Comparison of ENCODE assay signal across 16 mouse cellular contexts in the genomic region with DNA sequence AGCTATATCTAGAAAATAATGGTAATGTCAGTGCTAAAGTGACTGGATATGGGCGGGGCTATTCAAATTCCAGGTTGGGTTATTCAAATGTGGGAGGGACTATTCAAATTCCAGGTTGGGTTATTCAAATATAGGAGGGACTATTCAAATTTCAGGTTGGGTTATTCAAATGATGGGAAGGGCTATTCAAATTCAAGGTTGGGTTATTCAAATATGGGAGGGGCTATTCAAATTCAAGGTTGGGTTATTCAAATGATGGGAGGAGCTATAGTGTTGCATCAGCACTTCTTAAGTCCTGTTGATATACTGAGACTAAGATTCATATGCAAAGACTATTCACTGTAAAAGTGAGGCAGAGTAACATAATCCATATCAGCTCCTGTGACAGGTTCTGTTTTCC.
DNase-seq lines count a peak whose midpoint lies in the region; ATAC-seq and TF ChIP-seq lines count a peak whose summit lies in the region.
"Had no signal": no experiment of that assay in that cellular context is flagged by ENCODE, and none has a peak within 500 bp of the region (broad histone marks: within the 10 kb centered on the region; RNA-seq: fewer than 3 reads in every experiment).

No protein-coding gene starts in this region.

- no peak overlapping the region for H3K4me2 ChIP-seq in midbrain, embryonic 11.5 days
- no peak overlapping the region for H3K4me2 ChIP-seq in midbrain, embryonic 15.5 days
- H3K4me2 ChIP-seq in liver, embryonic 12.5 days: no peak overlapping the region
- no peak overlapping the region for H3K4me2 ChIP-seq in stomach, postnatal 0 days (replicated peaks; ENCODE audit: low read depth)
- no peak overlapping the region for H3K4me2 ChIP-seq in kidney, embryonic 15.5 days
- H3K4me2 ChIP-seq: embryonic facial prominence, embryonic 12.5 days; limb, embryonic 13.5 days; midbrain, embryonic 13.5 days had no signal

- no peaks in the 10 kb centered on the region for H3K27me3 ChIP-seq in midbrain, embryonic 11.5 days (ENCODE audit: control insufficient read depth, insufficient read depth, low read length)
- H3K27me3 ChIP-seq in midbrain, embryonic 15.5 days (replicated peaks): no peaks in the 10 kb centered on the region
- H3K27me3 ChIP-seq in liver, embryonic 12.5 days (replicated peaks): no peaks in the 10 kb centered on the region
- no peaks in the 10 kb centered on the region for H3K27me3 ChIP-seq in stomach, postnatal 0 days (ENCODE audit: control insufficient read depth, insufficient read depth, low read length)
- H3K27me3 ChIP-seq in kidney, embryonic 15.5 days: no peaks in the 10 kb centered on the region
- H3K27me3 ChIP-seq: embryonic facial prominence, embryonic 12.5 days; limb, embryonic 13.5 days; midbrain, embryonic 13.5 days had no signal

- no peak for ATAC-seq in midbrain, embryonic 11.5 days (ENCODE audit: low FRiP score)
- ATAC-seq in midbrain, embryonic 15.5 days (replicated peaks): no peak
- peak; percentile 92 for ATAC-seq in liver, embryonic 12.5 days
- peak; percentile 71 for ATAC-seq in stomach, postnatal 0 days (ENCODE audit: low FRiP score, low TSS enrichment)
- no peak for ATAC-seq in kidney, embryonic 15.5 days (replicated peaks; ENCODE audit: low FRiP score)
- ATAC-seq: hindbrain, postnatal 0 days; midbrain, embryonic 13.5 days had no signal

- no peak for TF ChIP-seq CTCF in stomach, postnatal 0 days (IDR thresholded peaks at IDR 0.05; ENCODE audit: low read depth)

- no peak overlapping the region for H3K27ac ChIP-seq in midbrain, embryonic 11.5 days (ENCODE audit: low read depth, low read length)
- H3K27ac ChIP-seq in midbrain, embryonic 15.5 days: no peak overlapping the region
- H3K27ac ChIP-seq in liver, embryonic 12.5 days: no peak overlapping the region
- H3K27ac ChIP-seq in stomach, postnatal 0 days (replicated peaks): no peak overlapping the region
- no peak overlapping the region for H3K27ac ChIP-seq in kidney, embryonic 15.5 days
- H3K27ac ChIP-seq: embryonic facial prominence, embryonic 12.5 days; hindbrain, postnatal 0 days; limb, embryonic 13.5 days; midbrain, embryonic 13.5 days had no signal

- DNase-seq in midbrain, embryonic 11.5 days (ENCODE audit: low spot score, missing footprints): peak; percentile 8
- DNase-seq in R1 (ENCODE audit: low read depth, low spot score): peak; percentile 87
- no peak for DNase-seq in stomach, postnatal 0 days (ENCODE audit: low spot score)
- no peak for DNase-seq in cerebellum, adult 18-20 months
- no peak for DNase-seq in layer of hippocampus, adult 9-10 months (ENCODE audit: low spot score)
- DNase-seq: adrenal gland, postnatal 10 days; cerebellum, postnatal 36 days; heart, postnatal 36 days; lung, postnatal 10 days had no signal

- no peaks in the 10 kb centered on the region for H3K36me3 ChIP-seq in midbrain, embryonic 11.5 days (ENCODE audit: control insufficient read depth, insufficient read depth, low read length)
- no peaks in the 10 kb centered on the region for H3K36me3 ChIP-seq in midbrain, embryonic 15.5 days (replicated peaks)
- H3K36me3 ChIP-seq in liver, embryonic 12.5 days: no peaks in the 10 kb centered on the region
- H3K36me3 ChIP-seq in stomach, postnatal 0 days (ENCODE audit: control insufficient read depth, insufficient read depth, low read length): no peaks in the 10 kb centered on the region
- no peaks in the 10 kb centered on the region for H3K36me3 ChIP-seq in kidney, embryonic 15.5 days
- H3K36me3 ChIP-seq: embryonic facial prominence, embryonic 12.5 days; limb, embryonic 13.5 days; midbrain, embryonic 13.5 days had no signal

- no peak overlapping the region for H3K9ac ChIP-seq in midbrain, embryonic 11.5 days (ENCODE audit: low read length)
- H3K9ac ChIP-seq in midbrain, embryonic 15.5 days: no peak overlapping the region
- no peak overlapping the region for H3K9ac ChIP-seq in liver, embryonic 12.5 days
- H3K9ac ChIP-seq in stomach, postnatal 0 days (ENCODE audit: low read length): no peak overlapping the region
- no peak overlapping the region for H3K9ac ChIP-seq in kidney, embryonic 15.5 days
- H3K9ac ChIP-seq: embryonic facial prominence, embryonic 12.5 days; limb, embryonic 13.5 days; midbrain, embryonic 13.5 days had no signal

- no peak overlapping the region for H3K4me3 ChIP-seq in midbrain, embryonic 11.5 days (ENCODE audit: low read depth, low read length)
- H3K4me3 ChIP-seq in midbrain, embryonic 15.5 days: no peak overlapping the region
- no peak overlapping the region for H3K4me3 ChIP-seq in liver, embryonic 12.5 days
- no peak overlapping the region for H3K4me3 ChIP-seq in stomach, postnatal 0 days (ENCODE audit: low read depth, low read length)
- H3K4me3 ChIP-seq in kidney, embryonic 15.5 days (replicated peaks): no peak overlapping the region
- H3K4me3 ChIP-seq: embryonic facial prominence, embryonic 12.5 days; limb, embryonic 13.5 days; midbrain, embryonic 13.5 days had no signal

- no peaks in the 10 kb centered on the region for H3K9me3 ChIP-seq in midbrain, embryonic 11.5 days (ENCODE audit: control insufficient read depth, low read length)
- no peaks in the 10 kb centered on the region for H3K9me3 ChIP-seq in midbrain, embryonic 15.5 days
- no peaks in the 10 kb centered on the region for H3K9me3 ChIP-seq in liver, embryonic 12.5 days (replicated peaks)
- no peaks in the 10 kb centered on the region for H3K9me3 ChIP-seq in stomach, postnatal 0 days (ENCODE audit: control insufficient read depth, low read length)
- no peaks in the 10 kb centered on the region for H3K9me3 ChIP-seq in kidney, embryonic 15.5 days (replicated peaks)
- H3K9me3 ChIP-seq: embryonic facial prominence, embryonic 12.5 days; limb, embryonic 13.5 days; midbrain, embryonic 13.5 days had no signal

- WGBS in midbrain, embryonic 11.5 days: 24% methylated on average over 1 of the region's 1 CpGs
- WGBS in midbrain, embryonic 15.5 days: 58% methylated on average over 1 of the region's 1 CpGs
- 22% methylated on average over 1 of the region's 1 CpGs for WGBS in liver, embryonic 12.5 days (ENCODE audit: insufficient replicate concordance)
- WGBS in stomach, postnatal 0 days: 51% methylated on average over 1 of the region's 1 CpGs
- WGBS in kidney, embryonic 15.5 days: 43% methylated on average over 1 of the region's 1 CpGs

- H3K4me1 ChIP-seq in midbrain, embryonic 11.5 days (ENCODE audit: control insufficient read depth, insufficient read depth, low read length): peaks cover 8% of the 10 kb centered on the region
- peaks cover 4% of the 10 kb centered on the region; the same call in 1 of the 2 replicates for H3K4me1 ChIP-seq in midbrain, embryonic 15.5 days
- H3K4me1 ChIP-seq in liver, embryonic 12.5 days: no peaks in the 10 kb centered on the region
- H3K4me1 ChIP-seq in stomach, postnatal 0 days (replicated peaks; ENCODE audit: control insufficient read depth, insufficient read depth): no peaks in the 10 kb centered on the region
- peaks cover 6% of the 10 kb centered on the region; the same call in 1 of the 2 replicates for H3K4me1 ChIP-seq in kidney, embryonic 15.5 days
- H3K4me1 ChIP-seq: limb, embryonic 13.5 days had no signal

- TF ChIP-seq EP300 in stomach, postnatal 0 days (optimal IDR thresholded peaks at IDR 0.05): no peak

Comparison
In these comparisons a context has a peak if more than half of its experiments do, and no peak if none do; other contexts are left out.
1. ATAC-seq: peak in liver, embryonic 12.5 days (single experiment) and stomach, postnatal 0 days (single experiment); none in midbrain, embryonic 11.5 days (single experiment), midbrain, embryonic 15.5 days (single experiment) and kidney, embryonic 15.5 days (single experiment).
2. DNase-seq: peak in midbrain, embryonic 11.5 days (single experiment) and R1 (single experiment); none in stomach, postnatal 0 days (single experiment), cerebellum, adult 18-20 months (0 of 2) and layer of hippocampus, adult 9-10 months (single experiment).